Mouse (Mus musculus) kidney, adult 18-20 months (tissue): Measurements from ENCODE around the gene Dazap2.
"Not testable (repeated sequence)": the region's sequence is repeated elsewhere in the genome, so short reads cannot be mapped to it uniquely, and the experiment has no call there.

ENCODE experiments used
- DNase-seq: peaks from one replicate; pipeline ENCODE4 v3.0.0; 2021

Dazap2 gene

DNA sequence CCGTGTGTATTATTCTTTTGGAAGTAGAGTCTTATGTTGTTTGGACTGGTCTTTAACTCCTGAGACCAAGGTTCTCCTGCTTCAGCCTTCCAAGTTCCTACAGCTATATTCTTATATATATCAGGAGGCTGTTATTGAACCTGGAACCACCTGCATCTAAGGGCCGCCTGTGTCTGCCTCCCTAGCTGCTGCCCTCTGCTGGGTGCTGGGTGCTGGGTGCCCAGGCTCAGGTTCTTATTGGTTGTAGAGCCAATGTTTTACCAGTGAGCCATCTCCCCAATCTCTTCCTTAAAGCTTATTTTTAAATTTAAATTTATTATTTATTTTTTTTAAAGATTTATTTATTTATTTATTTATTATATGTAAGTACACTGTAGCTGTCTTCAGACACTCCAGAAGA, 2.7 kb upstream of the Dazap2 start:
- no peak for DNase-seq

- DNase-seq: peak; percentile 85
Measured at GRCm38 (mm10) chr15:100613584-100613983, 1.6 kb upstream of the Dazap2 start.

DNA sequence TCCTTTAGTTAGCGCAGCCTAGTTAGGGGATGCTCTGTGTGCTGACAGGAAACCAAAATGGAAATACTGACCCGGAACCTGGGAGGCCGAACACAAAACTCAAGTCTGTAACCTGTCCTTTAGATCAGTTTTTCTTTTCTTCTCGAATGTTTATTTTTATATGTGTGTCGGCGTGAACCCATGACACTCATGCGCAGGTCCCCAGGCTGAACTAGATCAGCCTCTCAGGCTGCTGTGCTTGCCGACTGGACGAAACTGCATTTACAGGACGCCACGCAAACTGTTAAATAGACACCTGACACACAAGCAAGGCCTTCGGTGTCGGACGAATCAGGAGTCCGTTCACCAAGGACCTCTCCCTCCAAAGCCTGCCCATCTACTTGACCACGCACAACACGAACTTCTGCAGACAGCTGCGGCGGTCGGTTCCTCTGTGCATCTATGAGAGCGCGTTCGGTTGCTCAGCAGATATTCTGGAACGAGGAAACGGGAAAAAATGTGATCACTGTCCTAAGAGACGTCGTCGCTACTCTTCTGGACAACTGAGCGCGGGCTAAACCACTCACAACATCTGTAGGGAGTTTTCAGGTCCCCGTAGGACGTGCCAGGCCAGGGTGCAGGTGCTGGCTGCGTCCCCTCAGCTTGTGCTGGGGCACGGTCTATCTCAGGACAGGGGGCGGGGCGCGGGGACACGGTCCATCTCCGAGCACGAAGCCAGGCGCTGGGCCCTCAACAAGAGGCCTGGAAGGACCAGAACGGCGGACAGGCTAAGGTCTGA, 742 bp upstream of the Dazap2 start:
- DNase-seq: no peak

DNA sequence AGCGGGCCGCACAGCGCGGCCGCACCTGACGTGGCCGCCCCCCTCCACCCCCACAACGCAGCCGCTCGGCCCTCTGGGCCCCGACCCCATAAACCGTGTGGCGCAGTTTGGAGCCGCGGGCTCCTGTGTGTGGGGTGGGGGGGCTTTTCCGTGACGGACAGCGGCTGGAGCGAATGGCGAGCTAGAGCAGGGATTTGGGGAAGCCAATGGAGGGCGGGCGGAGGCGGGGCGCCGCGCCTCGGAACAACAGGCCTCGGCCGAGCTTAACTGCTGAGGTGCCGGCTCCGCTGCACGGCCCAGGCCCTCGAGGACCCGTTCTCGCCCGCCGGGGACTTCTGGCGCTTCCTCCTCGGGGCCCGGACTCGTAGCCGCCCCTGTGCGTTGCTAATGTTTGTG, 674 bp downstream of the Dazap2 start:
- DNase-seq: peak; percentile 88

- DNase-seq: no peak
Measured at GRCm38 (mm10) chr15:100616221-100616620, 1.1 kb downstream of the Dazap2 start.

GRCm38 (mm10) chr15:100619200-100619599, 4.1 kb downstream of the Dazap2 start:
- DNase-seq: no peak

DNA sequence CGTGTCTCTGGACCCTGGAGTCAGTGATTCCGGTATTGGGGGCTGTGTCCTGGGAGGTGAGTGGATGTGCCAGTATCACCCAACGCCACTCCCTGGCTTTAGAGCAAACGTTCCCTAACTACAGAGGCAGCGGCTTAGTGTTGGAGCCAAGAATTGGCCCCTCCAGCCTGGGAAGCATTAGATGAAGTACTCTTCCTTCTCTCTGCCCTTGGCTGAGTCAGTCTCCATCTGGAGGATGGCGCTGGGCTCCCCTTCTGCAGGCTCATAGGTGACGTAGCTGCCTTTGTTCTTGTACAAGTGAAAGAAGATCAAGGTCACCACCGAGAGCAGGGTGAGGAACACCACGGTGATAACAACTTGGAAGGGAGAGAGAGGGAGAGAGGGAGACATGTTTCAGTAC, 6.5 kb downstream of the Dazap2 start:
- not testable (repeated sequence) for DNase-seq

DNA sequence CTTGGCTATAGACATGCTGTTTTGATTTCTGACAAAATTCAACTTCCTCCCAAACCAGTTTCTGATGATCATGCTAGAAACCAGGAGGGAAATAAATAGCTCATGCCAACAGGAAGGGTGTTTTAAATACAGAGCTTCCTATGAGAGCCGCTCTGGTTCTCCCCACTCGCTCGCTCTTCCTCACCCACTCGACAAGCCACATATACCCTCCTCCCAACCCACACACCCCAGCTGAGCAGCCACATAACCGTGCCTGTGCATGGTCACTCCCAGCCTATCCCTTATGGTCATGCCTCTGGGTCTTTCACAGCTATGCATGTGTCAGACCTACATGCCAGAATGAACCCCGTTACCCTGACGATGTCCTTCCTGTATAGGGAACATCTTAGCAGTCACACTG, 7.0 kb downstream of the Dazap2 start:
- DNase-seq: no peak

DNA sequence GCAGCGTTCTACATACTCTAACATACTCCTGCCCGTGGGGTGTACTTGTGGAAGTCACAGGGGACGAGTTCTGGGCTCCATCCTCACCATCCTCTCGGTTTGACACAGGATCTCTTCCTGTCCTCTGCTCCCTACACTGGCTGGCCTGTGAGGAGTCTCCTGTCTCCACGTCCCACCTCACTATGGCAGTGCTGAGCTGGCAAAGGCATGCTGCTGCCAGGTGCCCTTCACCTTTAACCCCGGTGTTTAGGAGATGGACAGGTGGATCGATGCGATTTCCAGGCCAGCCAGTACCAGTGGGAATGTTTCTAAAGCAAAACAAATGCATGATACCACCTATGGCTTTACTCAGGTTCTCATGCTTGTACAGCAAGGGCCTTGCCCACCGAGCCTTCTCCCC, 8.6 kb downstream of the Dazap2 start:
- DNase-seq: no peak

GRCm38 (mm10) chr15:100624435-100624834, 9.3 kb downstream of the Dazap2 start:
- no peak for DNase-seq

DNA sequence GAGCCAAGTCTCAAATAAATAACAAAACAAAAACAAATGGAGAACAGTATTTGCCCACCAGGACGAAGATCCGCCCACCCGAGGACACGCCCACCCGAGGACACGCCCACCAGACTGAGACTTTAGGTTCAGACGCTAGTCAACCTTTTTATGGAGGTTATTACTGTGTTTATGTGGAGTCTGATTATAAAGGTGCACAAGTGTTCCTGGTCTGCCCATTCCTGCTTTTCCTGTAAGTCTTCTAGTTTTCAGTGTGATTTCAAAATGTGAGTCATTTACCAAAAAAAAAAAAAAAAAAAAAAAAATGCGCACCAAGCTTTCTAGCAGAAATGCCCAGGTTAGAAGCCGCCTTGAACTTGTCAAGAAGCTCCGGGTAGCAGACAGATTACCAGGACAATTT, 12.1 kb downstream of the Dazap2 start:
- DNase-seq: no peak

GRCm38 (mm10) chr15:100627774-100628370, 12.7 kb downstream of the Dazap2 start:
- no peak for DNase-seq

DNA sequence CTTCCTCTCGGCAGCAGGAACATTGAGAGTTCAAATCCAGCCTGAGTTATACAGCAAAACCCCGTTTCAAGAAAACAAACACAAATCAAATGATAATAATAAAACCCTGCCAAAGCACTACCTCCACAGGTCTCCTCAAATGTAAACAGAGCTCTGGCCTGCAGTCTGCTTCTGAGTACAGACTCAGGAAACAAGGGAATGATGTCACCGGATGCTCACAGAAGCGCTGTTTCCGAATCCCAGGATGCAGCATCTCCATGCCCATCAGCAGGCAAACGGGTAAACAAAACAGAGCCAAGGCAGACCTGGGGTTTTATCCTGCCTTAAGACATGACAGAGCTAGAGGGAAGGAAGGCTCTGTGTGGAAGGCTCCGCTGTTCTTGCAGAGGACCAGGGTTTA, 13.6 kb downstream of the Dazap2 start:
- no peak for DNase-seq

DNA sequence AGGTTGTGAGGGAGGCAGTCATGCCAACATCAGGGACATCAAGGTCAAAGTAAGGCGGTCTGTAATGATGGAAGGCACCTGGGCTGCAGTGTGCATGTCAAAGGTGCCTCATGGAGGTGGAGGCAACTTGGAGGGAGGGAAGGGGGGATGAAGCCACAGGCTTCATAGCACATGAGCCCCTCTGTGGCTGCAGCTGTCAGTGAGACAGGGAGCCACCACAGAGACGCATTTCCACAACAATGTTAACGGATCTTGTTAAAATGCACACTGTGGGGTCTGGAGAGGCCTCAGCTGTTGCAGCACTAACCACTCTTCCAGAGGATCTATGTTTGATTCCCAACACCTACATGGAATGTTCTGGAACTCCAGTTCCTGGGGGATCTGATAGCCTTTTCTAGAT, 15.0 kb downstream of the Dazap2 start:
- no peak for DNase-seq

GRCm38 (mm10) chr15:100631454-100632170, 16.5 kb downstream of the Dazap2 start:
- no peak for DNase-seq

DNA sequence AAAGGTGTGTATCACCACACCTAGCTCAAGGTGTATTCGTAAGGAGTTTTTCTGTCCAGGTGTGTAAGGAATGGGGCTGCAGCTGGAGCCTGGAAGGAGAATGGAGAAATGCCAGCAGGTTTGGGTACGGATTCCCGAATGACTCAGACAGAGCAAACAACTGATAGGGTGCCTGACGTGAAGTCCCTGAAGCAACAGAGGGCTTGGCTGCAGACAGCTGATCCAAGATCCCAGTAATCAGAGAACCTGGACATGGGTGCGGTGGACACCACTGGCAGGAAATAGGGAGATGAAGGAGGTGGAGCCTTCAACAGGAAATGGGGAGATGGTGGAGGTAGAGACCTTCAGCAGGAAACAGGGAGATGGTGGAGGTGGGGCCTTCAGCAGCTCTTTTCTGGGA, 17.2 kb downstream of the Dazap2 start:
- DNase-seq: no peak

- no peak for DNase-seq
Measured at GRCm38 (mm10) chr15:100633341-100633740, 18.2 kb downstream of the Dazap2 start.

DNA sequence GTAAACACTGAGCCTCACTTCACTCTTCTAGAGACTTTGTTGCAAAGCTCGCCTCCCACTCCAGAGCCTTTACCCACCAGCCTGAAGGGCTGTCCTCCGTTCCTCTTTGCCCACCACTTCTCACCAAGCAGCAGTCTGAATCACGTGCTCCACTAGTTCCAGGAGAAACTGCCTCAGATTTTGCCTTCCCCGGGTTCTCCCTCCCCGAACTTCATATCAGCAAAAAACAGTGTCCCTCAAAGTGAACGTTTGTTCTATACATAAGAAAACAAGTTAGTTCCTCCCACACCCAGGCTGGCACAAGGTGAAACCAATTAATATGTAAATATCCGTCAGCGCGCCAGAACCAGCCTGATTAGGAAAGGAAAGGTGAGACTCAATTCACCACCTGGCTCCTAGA, 20.1 kb downstream of the Dazap2 start:
- peak; percentile 23 for DNase-seq

GRCm38 (mm10) chr15:100635851-100636645, 20.9 kb downstream of the Dazap2 start:
- DNase-seq: no peak

- DNase-seq: peak; percentile 88
Measured at GRCm38 (mm10) chr15:100636700-100637501, 21.8 kb downstream of the Dazap2 start, which contains the start of gene Smagp. TSS of gene Smagp (minus strand) at chr15:100636940.

DNA sequence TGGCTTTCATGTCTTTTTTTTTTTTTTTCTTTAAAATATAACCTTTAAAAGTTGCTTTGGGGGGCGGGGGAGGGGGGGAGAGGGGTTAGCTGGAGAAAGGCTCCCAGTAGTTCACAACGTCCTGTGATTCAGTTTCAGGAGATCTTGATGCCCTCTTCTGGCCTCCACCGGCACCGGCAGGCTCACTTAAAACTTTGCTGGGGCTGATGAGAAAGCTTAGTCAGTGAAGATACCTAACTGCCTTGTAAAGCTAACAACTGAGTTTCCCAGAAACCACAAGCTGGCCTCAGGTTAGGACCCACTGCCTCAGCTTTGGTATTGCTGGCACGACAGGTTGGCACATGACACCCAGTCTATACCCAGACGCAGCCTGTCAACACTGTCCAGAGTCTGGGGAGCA, 22.5 kb downstream of the Dazap2 start:
- peak; percentile 63 for DNase-seq
